Mouse (Mus musculus): ENCODE measurements around the gene Tmem177. TPM values are rescaled to one million over a fixed set of nuclear protein-coding genes. Genes with fewer than 3 reads are reported as not detected.

Tmem177 gene
- polyA plus RNA-seq, 1 experiment: 5.0 TPM

DNA sequence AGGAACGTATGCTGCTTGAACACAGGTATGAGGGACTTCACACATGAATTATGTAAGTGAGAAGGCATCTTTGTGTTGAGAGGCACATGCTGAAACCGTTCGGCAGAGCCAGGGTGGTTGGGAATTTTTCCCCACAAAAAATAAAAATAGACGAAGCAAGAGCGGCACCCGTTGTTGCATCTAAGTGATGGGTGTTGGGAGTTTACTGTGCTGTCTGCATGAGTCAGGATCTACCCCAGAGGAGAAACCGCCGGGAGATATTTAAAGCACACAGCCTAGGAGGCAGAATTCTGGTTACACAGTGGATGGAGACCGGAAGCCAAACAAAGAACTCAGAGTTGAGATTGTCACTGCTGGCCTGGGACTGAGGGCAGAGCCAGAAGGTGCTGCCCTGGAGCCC is 21.9 kb downstream of the Tmem177 start:
- Histone ChIP-seq H3ac (ENCODE audit: control insufficient read depth, insufficient read length, low read depth) (no peak overlapping the region), H3K79me2 (ENCODE audit: control insufficient read depth, insufficient read depth) (no peaks in the 10 kb centered on the region), H3K27me3 (ENCODE audit: control insufficient read depth, insufficient read depth, insufficient read length) (no peaks in the 10 kb centered on the region), H3K4me3 (ENCODE audit: insufficient read depth, poor library complexity, severe bottlenecking) (no peak overlapping the region), H3K79me3 (ENCODE audit: low read depth) (no peaks in the 10 kb centered on the region), H3K36me3 (ENCODE audit: control insufficient read depth, insufficient read depth) (no peaks in the 10 kb centered on the region)
- TF ChIP-seq CEBPB (IDR thresholded peaks at IDR 0.05; ENCODE audit: low read depth) (no peak), MYOD1 (IDR thresholded peaks at IDR 0.05; ENCODE audit: control insufficient read depth, insufficient read length, low read depth) (no peak), MAX (IDR thresholded peaks at IDR 0.05) (no peak)

DNA sequence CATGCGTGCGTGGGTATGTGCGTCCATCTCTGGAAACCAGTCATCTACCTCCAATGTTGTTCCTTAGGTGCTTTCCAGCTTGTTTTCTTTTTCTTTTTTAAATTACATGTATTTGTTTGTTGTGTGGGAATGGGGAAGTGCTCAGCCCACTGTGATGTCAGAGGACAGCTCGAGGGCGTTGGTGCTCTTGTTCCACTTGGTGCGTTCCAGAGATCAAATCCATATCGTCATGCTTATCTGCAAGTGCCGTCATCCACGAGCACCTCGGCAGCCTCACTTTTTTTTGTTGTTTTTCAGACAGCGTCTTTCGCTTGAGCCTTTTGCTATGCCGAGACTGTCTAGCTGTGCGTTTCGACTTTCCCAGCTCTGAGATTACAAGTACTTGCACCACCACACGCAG is 23.7 kb downstream of the Tmem177 start:
- H3K36me3 ChIP-seq (ENCODE audit: control insufficient read depth, insufficient read depth): no peaks in the 10 kb centered on the region
- no peak overlapping the region for H3K4me3 ChIP-seq (ENCODE audit: insufficient read depth, poor library complexity, severe bottlenecking)
- no peak overlapping the region for H3ac ChIP-seq (ENCODE audit: control insufficient read depth, insufficient read length, low read depth)
- no peaks in the 10 kb centered on the region for H3K79me3 ChIP-seq (ENCODE audit: low read depth)
- no peaks in the 10 kb centered on the region for H3K79me2 ChIP-seq (ENCODE audit: control insufficient read depth, insufficient read depth)
- H3K27me3 ChIP-seq (ENCODE audit: control insufficient read depth, insufficient read depth, insufficient read length): no peaks in the 10 kb centered on the region
- TF ChIP-seq CEBPB (IDR thresholded peaks at IDR 0.05; ENCODE audit: low read depth): no peak

DNA sequence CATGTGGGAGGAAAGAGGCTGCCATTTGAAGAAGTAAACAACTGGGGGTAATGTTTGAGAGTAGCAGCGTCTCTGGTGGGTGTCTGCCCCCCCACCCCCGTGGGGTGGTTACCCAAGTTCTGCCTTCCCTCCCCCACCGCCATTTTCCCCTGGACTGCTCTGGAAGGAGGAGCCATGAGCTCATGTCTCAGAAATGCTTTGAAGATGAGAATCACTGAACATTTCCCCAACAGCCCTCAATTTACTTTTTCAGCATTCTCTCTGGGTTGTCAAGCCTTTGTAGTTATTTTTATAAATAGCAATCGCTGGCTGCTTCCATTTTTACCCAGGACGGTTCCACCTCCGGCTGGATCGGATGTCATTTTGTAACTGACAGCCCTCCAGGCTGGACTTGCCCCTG is 26.7 kb downstream of the Tmem177 start:
- Histone ChIP-seq H3K4me3 (ENCODE audit: insufficient read depth, poor library complexity, severe bottlenecking) (no peak overlapping the region), H3K79me2 (ENCODE audit: control insufficient read depth, insufficient read depth) (no peaks in the 10 kb centered on the region), H3ac (ENCODE audit: control insufficient read depth, insufficient read length, low read depth) (no peak overlapping the region), H3K36me3 (ENCODE audit: control insufficient read depth, insufficient read depth) (no peaks in the 10 kb centered on the region), H3K79me3 (ENCODE audit: low read depth) (no peaks in the 10 kb centered on the region), H3K27me3 (ENCODE audit: control insufficient read depth, insufficient read depth, insufficient read length) (no peaks in the 10 kb centered on the region)
- TF ChIP-seq MYOD1 (IDR thresholded peaks at IDR 0.05; ENCODE audit: control insufficient read depth, insufficient read length, low read depth) (no peak), MAX (IDR thresholded peaks at IDR 0.05) (no peak), CEBPB (IDR thresholded peaks at IDR 0.05; ENCODE audit: low read depth) (no peak), CTCF (IDR thresholded peaks at IDR 0.05; ENCODE audit: control insufficient read depth, insufficient read depth, insufficient read length) (no peak), USF1 (IDR thresholded peaks at IDR 0.05; ENCODE audit: low read depth) (no peak), FOSL1 (IDR thresholded peaks at IDR 0.05; ENCODE audit: insufficient read depth, low read length, poor library complexity, severe bottlenecking) (no peak), MYOG (IDR thresholded peaks at IDR 0.05; ENCODE audit: control insufficient read depth, extremely low read depth, insufficient read length) (no peak)

DNA sequence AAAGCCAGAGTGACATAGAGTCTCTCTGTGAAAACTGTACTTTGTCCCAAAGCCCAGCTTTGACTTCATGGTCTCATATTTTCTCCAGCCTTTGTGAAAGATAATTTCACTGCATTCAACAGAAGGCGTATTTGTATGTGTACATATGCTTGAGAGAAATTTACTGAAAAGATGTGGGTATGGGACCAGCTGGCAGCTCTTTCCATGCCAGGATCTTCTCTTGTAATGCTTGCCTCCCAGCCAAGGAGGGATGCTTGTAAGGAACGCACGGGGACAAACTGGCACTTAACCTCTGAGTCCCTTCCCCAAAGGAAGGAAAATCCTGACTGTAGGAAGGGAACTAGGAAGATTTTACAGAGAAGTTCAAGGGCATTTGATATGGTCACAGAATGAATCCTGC is 28.7 kb downstream of the Tmem177 start:
- TF ChIP-seq FOSL1 (IDR thresholded peaks at IDR 0.05; ENCODE audit: insufficient read depth, low read length, poor library complexity, severe bottlenecking): no peak
- no peaks in the 10 kb centered on the region for H3K79me2 ChIP-seq (ENCODE audit: control insufficient read depth, insufficient read depth)
- H3K4me3 ChIP-seq (ENCODE audit: insufficient read depth, poor library complexity, severe bottlenecking): no peak overlapping the region
- no peaks in the 10 kb centered on the region for H3K27me3 ChIP-seq (ENCODE audit: control insufficient read depth, insufficient read depth, insufficient read length)
- no peaks in the 10 kb centered on the region for H3K79me3 ChIP-seq (ENCODE audit: low read depth)
- H3ac ChIP-seq (ENCODE audit: control insufficient read depth, insufficient read length, low read depth): no peak overlapping the region
- H3K36me3 ChIP-seq (ENCODE audit: control insufficient read depth, insufficient read depth): no peaks in the 10 kb centered on the region

DNA sequence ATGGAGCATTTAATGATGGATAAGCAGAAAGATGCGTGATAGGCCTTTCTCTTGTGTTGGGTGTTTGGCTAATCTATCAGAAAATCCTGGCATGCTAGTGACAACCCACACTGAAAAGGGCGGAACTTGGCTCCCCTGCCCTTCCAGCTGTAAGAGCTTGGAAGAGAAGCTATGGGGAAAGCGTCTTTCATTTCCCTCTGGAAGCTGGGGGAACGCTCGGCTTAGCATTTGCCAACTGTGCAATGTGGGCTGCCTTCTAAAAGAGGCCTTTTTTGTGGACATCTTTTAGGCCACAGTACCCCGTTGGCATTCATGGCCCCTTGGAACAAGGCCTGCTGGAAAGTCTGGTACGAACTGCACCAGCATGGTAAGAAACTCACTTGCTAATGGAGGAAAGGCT is 34.1 kb downstream of the Tmem177 start:
- H3K36me3 ChIP-seq (ENCODE audit: control insufficient read depth, insufficient read depth): no peaks in the 10 kb centered on the region
- H3K27me3 ChIP-seq (ENCODE audit: control insufficient read depth, insufficient read depth, insufficient read length): no peaks in the 10 kb centered on the region
- no peak overlapping the region for H3K4me3 ChIP-seq (ENCODE audit: insufficient read depth, poor library complexity, severe bottlenecking)
- no peaks in the 10 kb centered on the region for H3K79me3 ChIP-seq (ENCODE audit: low read depth)
- TF ChIP-seq MAX (IDR thresholded peaks at IDR 0.05) (no peak), CTCF (IDR thresholded peaks at IDR 0.05; ENCODE audit: control insufficient read depth, insufficient read depth, insufficient read length) (no peak), FOSL1 (IDR thresholded peaks at IDR 0.05; ENCODE audit: insufficient read depth, low read length, poor library complexity, severe bottlenecking) (no peak), USF1 (IDR thresholded peaks at IDR 0.05; ENCODE audit: low read depth) (no peak), CEBPB (IDR thresholded peaks at IDR 0.05; ENCODE audit: low read depth) (no peak), MYOD1 (IDR thresholded peaks at IDR 0.05; ENCODE audit: control insufficient read depth, insufficient read length, low read depth) (no peak), MYOG (IDR thresholded peaks at IDR 0.05; ENCODE audit: control insufficient read depth, extremely low read depth, insufficient read length) (no peak)
- no peak overlapping the region for H3ac ChIP-seq (ENCODE audit: control insufficient read depth, insufficient read length, low read depth)
- no peaks in the 10 kb centered on the region for H3K79me2 ChIP-seq (ENCODE audit: control insufficient read depth, insufficient read depth)

DNA sequence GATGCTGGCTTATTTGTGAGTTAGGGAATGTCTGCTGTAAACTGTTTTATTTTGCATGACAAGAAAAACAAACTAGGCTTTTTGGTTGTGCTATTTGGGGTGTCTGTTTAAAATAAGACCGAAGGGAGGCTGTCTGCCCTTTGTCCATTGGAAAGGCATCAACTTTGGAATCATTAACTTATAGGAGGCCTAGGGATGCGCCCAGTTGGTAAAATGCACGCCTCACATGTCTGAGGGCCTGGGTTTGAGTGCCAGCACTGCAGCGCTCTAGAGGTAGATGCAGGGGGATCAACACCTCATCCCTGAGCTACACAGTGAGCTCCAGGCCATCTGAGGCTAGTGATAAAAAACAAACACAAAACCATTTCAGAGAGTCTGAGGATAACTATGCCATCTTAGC is 35.5 kb downstream of the Tmem177 start:
- TF ChIP-seq CTCF (IDR thresholded peaks at IDR 0.05; ENCODE audit: control insufficient read depth, insufficient read depth, insufficient read length) (no peak), MAX (IDR thresholded peaks at IDR 0.05) (no peak), MYOG (IDR thresholded peaks at IDR 0.05; ENCODE audit: control insufficient read depth, extremely low read depth, insufficient read length) (no peak), FOSL1 (IDR thresholded peaks at IDR 0.05; ENCODE audit: insufficient read depth, low read length, poor library complexity, severe bottlenecking) (no peak), CEBPB (IDR thresholded peaks at IDR 0.05; ENCODE audit: low read depth) (no peak), USF1 (IDR thresholded peaks at IDR 0.05; ENCODE audit: low read depth) (no peak), MYOD1 (IDR thresholded peaks at IDR 0.05; ENCODE audit: control insufficient read depth, insufficient read length, low read depth) (no peak)
- no peaks in the 10 kb centered on the region for H3K36me3 ChIP-seq (ENCODE audit: control insufficient read depth, insufficient read depth)
- no peak overlapping the region for H3ac ChIP-seq (ENCODE audit: control insufficient read depth, insufficient read length, low read depth)
- H3K79me3 ChIP-seq (ENCODE audit: low read depth): no peaks in the 10 kb centered on the region
- H3K27me3 ChIP-seq (ENCODE audit: control insufficient read depth, insufficient read depth, insufficient read length): no peaks in the 10 kb centered on the region
- no peaks in the 10 kb centered on the region for H3K79me2 ChIP-seq (ENCODE audit: control insufficient read depth, insufficient read depth)
- H3K4me3 ChIP-seq (ENCODE audit: insufficient read depth, poor library complexity, severe bottlenecking): no peak overlapping the region
